Mouse (Mus musculus): ENCODE data around the gene C1rl. TPM values are rescaled to one million over a fixed set of nuclear protein-coding genes. Genes with fewer than 3 reads are reported as not detected.

The C1rl gene
- polyA plus RNA-seq (2015; fragmentation: Nextera tagmentation; extraction: Ambion mirVana), result 3.0 and 3.5 TPM in 2 replicates

- WGBS, result 35% methylated on average over 4 of the region's 4 CpGs
- H3K4me3 ChIP-seq (ENCODE audit: low read length), result no peak within 1 kb of the TSS
- peak; percentile 96 for ATAC-seq
- peak within 1 kb of the TSS; percentile 60 for H3K27ac ChIP-seq (ENCODE audit: low read length)
- H3K4me2 ChIP-seq (ENCODE audit: low read depth, low read length), result no peak within 1 kb of the TSS; the same call in 1 of the 2 replicates
- no peaks in the 10 kb centered on the region for H3K36me3 ChIP-seq (ENCODE audit: control insufficient read depth, insufficient read depth, low read length)
- H3K27me3 ChIP-seq (replicated peaks; ENCODE audit: control insufficient read depth, insufficient read depth, low read length), result no peaks in the 10 kb centered on the region
- H3K9ac ChIP-seq (ENCODE audit: low read depth, low read length), result peak within 1 kb of the TSS; percentile 17; the same call in 1 of the 2 replicates
- H3K9me3 ChIP-seq (ENCODE audit: control insufficient read depth, low read length), result no peaks in the 10 kb centered on the region; the same call in 1 of the 2 replicates
- peaks cover 10% of the 10 kb centered on the region for H3K4me1 ChIP-seq (ENCODE audit: control insufficient read depth, insufficient read depth, low read length)
Measured at GRCm38 (mm10) chr6:124492842-124493561, at the start of gene C1rl. TSS of gene C1rl (plus strand) at chr6:124493113.

DNA sequence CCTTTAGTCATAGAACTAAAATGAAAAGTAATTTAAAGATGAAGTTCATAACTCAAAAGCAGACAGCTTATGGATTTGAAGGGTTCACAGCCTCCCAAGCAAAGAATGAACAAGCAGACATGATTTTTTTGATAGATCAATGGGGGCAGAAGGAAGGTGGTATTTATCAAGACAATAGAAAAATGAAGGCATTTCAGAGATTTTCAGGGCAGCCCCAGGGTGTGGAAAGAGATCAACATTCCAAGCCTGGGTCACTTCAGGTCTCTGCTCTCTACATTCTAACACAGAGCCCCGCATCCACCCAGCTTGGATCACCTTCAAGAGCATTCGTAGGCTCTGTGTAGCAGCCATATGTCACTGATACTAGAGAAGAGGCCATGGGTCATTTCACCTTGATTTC, 49.6 kb upstream of the C1rl start:
- 86% methylated on average over 2 of the region's 2 CpGs for WGBS
- Histone ChIP-seq H3K9me3 (ENCODE audit: control insufficient read depth, low read length) (no peaks in the 10 kb centered on the region), H3K27me3 (replicated peaks; ENCODE audit: control insufficient read depth, insufficient read depth, low read length) (no peaks in the 10 kb centered on the region), H3K4me1 (ENCODE audit: control insufficient read depth, insufficient read depth, low read length) (no peaks in the 10 kb centered on the region), H3K4me3 (ENCODE audit: low read length) (no peak overlapping the region), H3K36me3 (ENCODE audit: control insufficient read depth, insufficient read depth, low read length) (no peaks in the 10 kb centered on the region), H3K9ac (ENCODE audit: low read depth, low read length) (no peak overlapping the region), H3K27ac (ENCODE audit: low read length) (no peak overlapping the region), H3K4me2 (ENCODE audit: low read depth, low read length) (no peak overlapping the region)
- no peak for ATAC-seq

DNA sequence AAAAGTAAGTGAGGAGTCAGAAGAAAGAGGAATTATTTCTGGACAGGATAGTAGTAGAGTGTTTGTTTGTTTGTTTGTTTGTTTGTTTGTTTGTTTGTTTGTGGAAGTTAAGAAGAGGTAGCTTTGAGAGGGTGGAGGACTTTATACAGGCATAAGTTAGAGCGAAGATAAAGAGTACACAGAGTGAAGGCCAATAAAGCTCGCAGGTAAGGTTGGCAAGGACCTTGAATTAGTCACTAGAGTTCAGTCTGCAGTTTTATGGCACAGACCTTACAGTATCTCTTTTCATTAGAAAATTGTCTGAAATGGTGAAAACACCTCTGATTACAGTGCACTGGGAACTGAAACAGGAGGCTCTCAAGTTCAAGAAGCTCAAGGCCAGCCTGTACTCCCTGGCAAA, 46.9 kb upstream of the C1rl start:
- WGBS, result 66% methylated on average over 2 of the region's 2 CpGs
- H3K9me3 ChIP-seq (ENCODE audit: control insufficient read depth, low read length), result no peaks in the 10 kb centered on the region
- peak; percentile 76 for ATAC-seq
- H3K4me3 ChIP-seq (ENCODE audit: low read length), result no peak overlapping the region
- no peak overlapping the region for H3K4me2 ChIP-seq (ENCODE audit: low read depth, low read length)
- H3K36me3 ChIP-seq (ENCODE audit: control insufficient read depth, insufficient read depth, low read length), result no peaks in the 10 kb centered on the region
- H3K27me3 ChIP-seq (replicated peaks; ENCODE audit: control insufficient read depth, insufficient read depth, low read length), result no peaks in the 10 kb centered on the region
- H3K27ac ChIP-seq (ENCODE audit: low read length), result no peak overlapping the region
- H3K4me1 ChIP-seq (ENCODE audit: control insufficient read depth, insufficient read depth, low read length), result no peaks in the 10 kb centered on the region
- H3K9ac ChIP-seq (ENCODE audit: low read depth, low read length), result no peak overlapping the region

DNA sequence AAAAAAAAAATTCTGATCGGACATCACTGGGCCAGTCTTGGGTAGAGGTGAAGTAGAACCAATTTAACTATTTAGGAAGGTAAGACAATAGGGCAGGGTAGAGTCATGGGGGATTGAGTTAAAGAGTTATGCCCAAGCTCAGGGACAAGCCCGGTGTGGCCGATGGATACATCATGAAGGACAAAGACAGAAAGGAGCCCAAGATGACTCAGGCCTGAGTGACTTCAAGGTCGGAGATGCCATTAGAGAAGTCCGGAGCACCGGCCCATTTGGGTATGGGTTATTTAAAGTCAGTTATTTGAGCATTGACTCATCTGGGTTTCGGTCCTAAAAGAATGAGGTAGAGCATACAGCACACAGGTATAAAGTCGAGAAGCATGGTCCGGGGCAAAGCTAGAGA, 46.5 kb upstream of the C1rl start:
- no peak overlapping the region for H3K4me2 ChIP-seq (ENCODE audit: low read depth, low read length)
- H3K9me3 ChIP-seq (ENCODE audit: control insufficient read depth, low read length), result no peaks in the 10 kb centered on the region
- H3K4me3 ChIP-seq (ENCODE audit: low read length), result no peak overlapping the region
- H3K36me3 ChIP-seq (ENCODE audit: control insufficient read depth, insufficient read depth, low read length), result no peaks in the 10 kb centered on the region
- 95% methylated on average over 9 of the region's 9 CpGs for WGBS
- H3K4me1 ChIP-seq (ENCODE audit: control insufficient read depth, insufficient read depth, low read length), result no peaks in the 10 kb centered on the region
- H3K27ac ChIP-seq (ENCODE audit: low read length), result no peak overlapping the region
- H3K9ac ChIP-seq (ENCODE audit: low read depth, low read length), result no peak overlapping the region
- no peaks in the 10 kb centered on the region for H3K27me3 ChIP-seq (replicated peaks; ENCODE audit: control insufficient read depth, insufficient read depth, low read length)
- ATAC-seq, result peak; percentile 21; the same call in 1 of the 2 replicates

DNA sequence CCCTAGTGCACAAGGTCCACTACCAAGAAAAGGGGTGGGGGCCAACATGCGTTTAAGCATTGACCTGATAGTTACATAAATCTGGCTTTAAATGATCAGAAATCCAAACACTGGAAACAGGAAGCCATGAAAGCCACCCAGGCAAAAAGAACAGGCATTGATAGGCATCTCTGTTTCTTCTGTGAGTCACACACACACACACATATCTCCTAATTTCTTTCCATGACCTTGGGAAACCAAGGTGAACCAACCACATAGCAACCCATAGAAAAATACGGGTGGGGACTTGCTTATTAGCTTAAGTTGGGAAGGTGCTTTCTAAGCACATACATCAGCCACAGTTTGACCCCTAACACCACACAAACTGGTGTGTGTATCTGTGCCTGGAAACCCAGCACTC, 45.6 kb upstream of the C1rl start:
- H3K36me3 ChIP-seq (ENCODE audit: control insufficient read depth, insufficient read depth, low read length), result no peaks in the 10 kb centered on the region
- H3K4me1 ChIP-seq (ENCODE audit: control insufficient read depth, insufficient read depth, low read length), result 0 out of 2 replicates have a peak, but pooled peaks cover 5% of the 10 kb centered on the region
- H3K27me3 ChIP-seq (replicated peaks; ENCODE audit: control insufficient read depth, insufficient read depth, low read length), result no peaks in the 10 kb centered on the region
- no peak for ATAC-seq
- H3K9ac ChIP-seq (ENCODE audit: low read depth, low read length), result no peak overlapping the region
- no peak overlapping the region for H3K4me3 ChIP-seq (ENCODE audit: low read length)
- 71% methylated on average over 2 of the region's 2 CpGs for WGBS
- H3K4me2 ChIP-seq (ENCODE audit: low read depth, low read length), result no peak overlapping the region
- no peaks in the 10 kb centered on the region for H3K9me3 ChIP-seq (ENCODE audit: control insufficient read depth, low read length)
- H3K27ac ChIP-seq (ENCODE audit: low read length), result no peak overlapping the region

GRCm38 (mm10) chr6:124448186-124448852, 44.6 kb upstream of the C1rl start:
- WGBS, result 70% methylated on average over 10 of the region's 10 CpGs
- Histone ChIP-seq H3K4me2 (ENCODE audit: low read depth, low read length) (no peak overlapping the region), H3K36me3 (ENCODE audit: control insufficient read depth, insufficient read depth, low read length) (no peaks in the 10 kb centered on the region), H3K9ac (ENCODE audit: low read depth, low read length) (no peak overlapping the region), H3K4me3 (ENCODE audit: low read length) (no peak overlapping the region), H3K27ac (ENCODE audit: low read length) (no peak overlapping the region), H3K9me3 (ENCODE audit: control insufficient read depth, low read length) (no peaks in the 10 kb centered on the region), H3K4me1 (ENCODE audit: control insufficient read depth, insufficient read depth, low read length) (0 out of 2 replicates have a peak, but pooled peaks cover 5% of the 10 kb centered on the region), H3K27me3 (replicated peaks; ENCODE audit: control insufficient read depth, insufficient read depth, low read length) (no peaks in the 10 kb centered on the region)
- no peak for ATAC-seq

DNA sequence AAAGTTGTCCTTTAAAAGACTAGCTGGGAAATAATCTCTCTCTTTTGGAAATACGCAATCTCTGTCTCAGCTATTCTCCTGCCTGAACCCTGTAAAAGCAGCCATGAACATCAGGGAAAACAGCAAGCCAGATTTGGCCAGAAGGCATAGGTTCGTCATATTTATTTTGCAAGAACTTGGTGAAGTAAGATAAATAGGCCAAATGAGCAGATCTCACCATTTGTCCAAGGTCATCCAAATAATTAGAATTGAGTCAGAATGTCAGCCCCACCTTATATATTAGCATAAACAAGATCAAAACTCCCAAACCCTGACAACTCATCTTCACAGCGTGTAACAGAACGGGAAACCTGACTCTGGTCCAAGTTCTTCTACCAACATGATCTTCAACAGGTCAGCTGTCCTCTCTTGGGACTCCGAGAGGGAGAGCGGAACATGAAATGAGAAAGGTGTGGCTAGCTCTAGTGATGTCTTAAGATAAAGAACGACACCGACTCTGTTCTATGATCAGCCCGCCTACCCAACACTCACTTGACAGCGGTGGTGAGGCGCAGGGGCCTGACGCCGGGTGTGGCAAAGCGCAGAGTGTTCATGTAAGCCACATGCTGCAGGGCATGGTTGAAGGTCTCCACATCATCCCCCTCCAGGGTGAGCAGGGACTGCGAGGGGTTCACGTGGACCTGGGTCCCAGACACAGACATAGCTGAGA, 43.8 kb upstream of the C1rl start:
- 90% methylated on average over 16 of the region's 16 CpGs for WGBS
- H3K27me3 ChIP-seq (replicated peaks; ENCODE audit: control insufficient read depth, insufficient read depth, low read length), result no peaks in the 10 kb centered on the region
- H3K9ac ChIP-seq (ENCODE audit: low read depth, low read length), result no peak overlapping the region
- H3K27ac ChIP-seq (ENCODE audit: low read length), result no peak overlapping the region
- H3K4me1 ChIP-seq (ENCODE audit: control insufficient read depth, insufficient read depth, low read length), result 0 out of 2 replicates have a peak, but pooled peaks cover 5% of the 10 kb centered on the region
- no peak for ATAC-seq
- H3K36me3 ChIP-seq (ENCODE audit: control insufficient read depth, insufficient read depth, low read length), result no peaks in the 10 kb centered on the region
- no peak overlapping the region for H3K4me2 ChIP-seq (ENCODE audit: low read depth, low read length)
- no peak overlapping the region for H3K4me3 ChIP-seq (ENCODE audit: low read length)
- H3K9me3 ChIP-seq (ENCODE audit: control insufficient read depth, low read length), result no peaks in the 10 kb centered on the region

GRCm38 (mm10) chr6:124449668-124450383, 43.1 kb upstream of the C1rl start:
- H3K27me3 ChIP-seq (replicated peaks; ENCODE audit: control insufficient read depth, insufficient read depth, low read length), result no peaks in the 10 kb centered on the region
- H3K36me3 ChIP-seq (ENCODE audit: control insufficient read depth, insufficient read depth, low read length), result no peaks in the 10 kb centered on the region
- 82% methylated on average over 18 of the region's 18 CpGs for WGBS
- no peak overlapping the region for H3K27ac ChIP-seq (ENCODE audit: low read length)
- H3K4me2 ChIP-seq (ENCODE audit: low read depth, low read length), result no peak overlapping the region
- H3K4me1 ChIP-seq (ENCODE audit: control insufficient read depth, insufficient read depth, low read length), result 0 out of 2 replicates have a peak, but pooled peaks cover 5% of the 10 kb centered on the region
- no peak overlapping the region for H3K9ac ChIP-seq (ENCODE audit: low read depth, low read length)
- ATAC-seq, result no peak
- no peak overlapping the region for H3K4me3 ChIP-seq (ENCODE audit: low read length)
- no peaks in the 10 kb centered on the region for H3K9me3 ChIP-seq (ENCODE audit: control insufficient read depth, low read length)

GRCm38 (mm10) chr6:124451995-124452394, 40.9 kb upstream of the C1rl start:
- H3K36me3 ChIP-seq (ENCODE audit: control insufficient read depth, insufficient read depth, low read length), result no peaks in the 10 kb centered on the region

More at GRCm38 (mm10) chr6:124451995-124452394, 40.9 kb upstream of the C1rl start:
- Histone ChIP-seq H3K9me3 (ENCODE audit: control insufficient read depth, low read length) (no peaks in the 10 kb centered on the region), H3K27me3 (replicated peaks; ENCODE audit: control insufficient read depth, insufficient read depth, low read length) (no peaks in the 10 kb centered on the region), H3K4me1 (ENCODE audit: control insufficient read depth, insufficient read depth, low read length) (0 out of 2 replicates have a peak, but pooled peaks cover 5% of the 10 kb centered on the region), H3K4me2 (ENCODE audit: low read depth, low read length) (no peak overlapping the region), H3K27ac (ENCODE audit: low read length) (no peak overlapping the region), H3K4me3 (ENCODE audit: low read length) (no peak overlapping the region), H3K9ac (ENCODE audit: low read depth, low read length) (no peak overlapping the region)
- ATAC-seq, result peak; percentile 78
- 64% methylated on average over 3 of the region's 3 CpGs for WGBS
